Mouse (Mus musculus): ENCODE measurements at regions not wholly inside any gene's neighbourhood (a gene's known extent, or its start where the extent isn't known, plus 50 kb on each side); places are given as distances from the start of the nearest gene placed in this dataset.
A peak's percentile ranks its signal among the peaks of the same experiment; 100 is the strongest.
"Not testable (repeated sequence)": the region's sequence is repeated elsewhere in the genome, so short reads cannot be mapped to it uniquely, and the experiment has no call there.

- no peak for DNase-seq
These were observed 56.9 kb upstream of the Prdm9 start for GRCm38 (mm10) chr17:15620746-15621694.

- DNase-seq = peak; percentile 53
These were observed 58.8 kb upstream of the Prdm9 start for GRCm38 (mm10) chr17:15622913-15623312.

DNA sequence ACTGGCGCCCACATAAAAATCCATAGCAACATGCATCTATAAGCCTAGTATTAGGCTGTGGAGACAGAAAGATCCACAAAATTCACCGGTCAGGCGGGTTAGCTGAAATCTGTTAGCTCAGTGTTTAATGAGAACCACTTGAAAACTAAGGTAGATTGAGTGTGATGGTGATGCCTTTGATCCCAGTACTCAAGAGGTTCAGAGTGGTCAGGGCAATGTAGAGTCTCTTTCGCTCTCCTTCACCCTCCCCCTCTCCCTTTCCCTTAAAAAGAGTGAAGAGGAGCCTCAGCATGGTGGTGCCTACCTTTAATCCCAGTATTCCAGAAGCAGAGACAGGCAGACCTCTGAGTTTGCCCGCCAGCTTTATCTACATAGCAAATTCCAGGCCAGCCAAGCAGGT is 66.6 kb upstream of the Prdm9 start:
- no peak for DNase-seq

GRCm38 (mm10) chr17:15631626-15632025 is 67.5 kb upstream of the Prdm9 start:
- DNase-seq = no peak

DNA sequence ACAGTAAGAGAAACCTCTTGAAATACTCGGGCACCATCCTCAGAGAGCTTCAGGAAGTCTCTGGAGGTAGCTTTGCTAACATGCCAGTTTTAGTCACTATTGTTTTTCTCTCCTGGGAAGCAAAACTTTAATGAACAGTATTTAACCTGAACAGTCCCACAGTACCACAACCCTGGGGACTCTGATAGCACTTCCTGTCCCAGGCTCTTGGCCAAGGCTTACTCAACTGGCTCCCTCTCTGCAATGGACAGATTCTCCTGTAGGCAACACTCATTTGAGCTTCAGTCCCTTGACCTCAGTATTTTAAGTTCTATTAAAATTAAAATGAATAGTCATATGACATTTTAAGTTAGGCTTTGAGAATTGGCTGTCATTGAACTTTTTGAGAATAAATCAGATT is 67.9 kb upstream of the Prdm9 start:
- no peak for DNase-seq

- DNase-seq = not testable (repeated sequence)
These were observed 65.5 kb upstream of the Chd1 start for GRCm38 (mm10) chr17:15639111-15639865.

GRCm38 (mm10) chr17:15640776-15641175 is 64.0 kb upstream of the Chd1 start:
- DNase-seq = no peak

GRCm38 (mm10) chr17:15641764-15642163 is 63.0 kb upstream of the Chd1 start:
- DNase-seq = no peak

DNA sequence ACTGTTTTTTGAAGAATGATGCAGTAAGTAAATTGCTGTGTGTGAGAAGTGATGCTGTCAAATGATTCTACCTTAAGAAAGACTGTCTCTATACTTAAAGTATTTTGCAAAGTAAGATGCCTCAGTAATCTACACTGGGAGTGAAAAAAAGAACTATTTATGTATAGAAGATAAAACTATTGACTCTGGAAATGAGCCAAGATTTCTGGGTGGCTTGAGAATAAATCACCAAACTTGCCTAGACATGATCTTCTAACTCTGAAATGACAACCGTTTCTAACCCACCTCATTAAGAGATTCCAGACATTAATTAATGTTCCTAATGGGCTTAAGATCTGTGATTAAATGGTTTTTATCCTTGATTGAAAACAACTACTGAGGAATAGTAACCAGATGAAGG is 58.0 kb upstream of the Chd1 start:
- no peak for DNase-seq

- DNase-seq = no peak
These were observed 54.6 kb upstream of the Chd1 start for GRCm38 (mm10) chr17:15650089-15650742.

DNA sequence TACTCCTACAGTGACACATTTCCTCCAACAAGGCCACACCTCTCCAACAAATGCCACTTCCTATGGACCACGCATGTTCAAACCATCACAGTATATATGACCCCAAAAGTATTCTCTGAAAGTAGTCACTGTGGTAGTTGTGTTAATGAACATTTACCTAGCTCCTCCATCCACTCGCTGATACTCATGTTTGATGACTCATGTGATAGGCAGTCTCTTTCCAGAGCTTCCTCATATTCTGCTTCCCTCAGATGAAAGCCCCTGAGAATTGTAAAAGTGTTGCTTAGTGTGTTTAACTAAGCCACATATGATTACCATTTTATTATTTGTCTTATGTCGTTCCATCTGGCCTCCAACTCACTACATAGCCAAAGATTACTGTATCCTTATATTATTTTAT is 52.9 kb upstream of the Chd1 start:
- DNase-seq = no peak
